Mouse (Mus musculus) common myeloid progenitor, adult 5-6 weeks (primary cell): ENCODE measurements around the gene Casp8. TPM values are rescaled to one million over a fixed set of nuclear protein-coding genes. Genes with fewer than 3 reads are reported as not detected.
"Not testable (repeated sequence)": the region's sequence is repeated elsewhere in the genome, so short reads cannot be mapped to it uniquely, and the experiment has no call there.

Experiments used
- ATAC-seq: replicated peaks from 2 replicates; pipeline ENCODE4 v1.8.0; 2016; ENCODE audit warnings: low read depth, mild to moderate bottlenecking, moderate TSS enrichment, inconsistent platforms; ENCODE audit not compliant: poor library complexity, severe bottlenecking
- total RNA-seq: library from RNA; stranded (forward); fragments of 200-1000, 187-1606 nt; gene quantifications from 2 replicates; pipeline ENCODE4 v1.2.3, GENCODE M21; 2017

Gene Casp8
- total RNA-seq, 1 experiment from 2014 or later, result 112 TPM

DNA sequence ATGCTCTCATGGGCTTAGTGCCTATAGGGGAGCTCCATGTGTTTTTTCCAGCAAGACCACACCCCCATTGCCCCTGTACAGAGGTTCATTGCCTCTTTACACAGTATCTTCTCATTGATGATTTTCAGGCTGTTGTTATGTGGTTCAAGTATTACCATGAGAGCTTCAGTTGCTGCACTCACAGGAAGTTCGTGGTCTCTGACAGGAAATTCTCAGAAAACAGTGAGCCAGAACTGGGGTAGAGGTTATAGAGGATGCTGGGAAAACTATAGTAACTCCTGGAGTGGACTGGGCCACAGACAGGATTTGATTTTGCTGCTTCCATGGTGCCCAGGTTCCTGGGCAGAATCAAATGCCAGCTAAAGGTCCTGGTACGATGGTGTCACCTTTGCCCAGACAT, 2.2 kb downstream of the Casp8 start:
- peak; percentile 62 for ATAC-seq

DNA sequence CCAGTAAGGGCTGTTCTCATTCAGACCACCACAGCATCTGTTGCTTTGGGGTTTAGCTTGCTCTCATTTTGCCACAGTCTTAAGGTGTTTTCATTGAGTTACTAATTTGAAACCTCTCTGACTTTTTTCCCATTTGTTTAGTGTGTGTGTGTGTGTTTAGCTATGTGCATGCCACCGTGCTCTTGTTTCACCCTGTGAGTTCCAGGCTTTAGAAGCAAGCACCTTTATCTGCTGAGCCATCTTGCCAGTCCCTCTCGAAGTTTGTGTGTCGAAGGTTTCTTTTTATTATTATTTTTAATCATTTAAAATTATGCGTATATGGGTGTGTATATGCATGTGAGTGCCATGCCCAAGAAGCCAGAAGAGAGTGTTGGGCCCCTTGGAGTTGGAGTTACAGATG, 3.7 kb downstream of the Casp8 start:
- no peak for ATAC-seq

DNA sequence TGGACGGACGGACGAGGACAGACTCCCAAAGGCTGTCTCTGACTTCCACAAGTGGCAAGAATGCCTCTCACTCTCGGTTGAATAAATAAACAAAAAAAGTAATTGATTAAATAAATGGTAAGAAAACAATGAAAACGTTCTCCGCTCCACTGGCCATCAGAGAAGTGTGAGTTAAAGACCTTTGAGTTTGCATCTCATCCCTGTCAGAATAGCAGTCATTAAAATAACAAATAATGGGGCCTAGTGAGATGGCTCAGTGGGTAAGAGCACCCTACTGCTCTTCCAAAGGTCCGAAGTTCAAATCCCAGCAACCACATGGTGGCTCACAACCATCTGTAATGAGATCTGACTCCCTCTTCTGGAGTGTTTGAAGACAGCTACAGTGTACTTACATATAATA, 5.5 kb downstream of the Casp8 start:
- not testable (repeated sequence) for ATAC-seq

DNA sequence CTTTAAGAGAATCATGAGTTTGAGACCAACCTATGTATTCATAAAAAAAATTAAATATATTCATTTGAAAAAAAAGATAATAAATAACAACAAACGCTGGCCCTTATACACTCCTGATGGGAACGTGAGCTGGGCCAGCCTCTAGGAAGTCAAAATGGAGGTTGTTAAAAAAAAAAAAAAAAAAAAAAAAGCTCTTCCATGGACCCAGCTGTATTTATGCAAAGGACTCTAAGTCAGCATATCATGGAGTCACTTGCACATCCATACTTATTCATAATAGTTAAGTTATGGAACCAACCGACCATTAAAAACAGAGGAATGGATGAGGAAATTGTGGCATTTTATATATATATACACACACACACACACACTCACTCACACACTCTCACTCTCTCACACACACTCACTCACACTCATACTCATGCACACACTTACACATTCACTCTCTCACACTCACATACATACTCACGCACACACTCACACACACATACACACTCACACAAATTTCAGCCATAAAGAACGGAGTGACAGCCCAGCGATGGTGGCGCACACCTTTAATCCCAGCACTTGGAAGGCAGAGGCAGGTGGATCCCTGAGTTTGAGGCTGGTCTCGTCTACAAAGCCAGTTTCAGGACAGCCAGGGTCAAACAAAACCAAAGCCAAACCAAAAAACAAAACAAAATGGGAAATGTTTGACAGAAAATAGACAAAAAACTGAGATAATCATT, 6.5 kb downstream of the Casp8 start:
- no peak for ATAC-seq

DNA sequence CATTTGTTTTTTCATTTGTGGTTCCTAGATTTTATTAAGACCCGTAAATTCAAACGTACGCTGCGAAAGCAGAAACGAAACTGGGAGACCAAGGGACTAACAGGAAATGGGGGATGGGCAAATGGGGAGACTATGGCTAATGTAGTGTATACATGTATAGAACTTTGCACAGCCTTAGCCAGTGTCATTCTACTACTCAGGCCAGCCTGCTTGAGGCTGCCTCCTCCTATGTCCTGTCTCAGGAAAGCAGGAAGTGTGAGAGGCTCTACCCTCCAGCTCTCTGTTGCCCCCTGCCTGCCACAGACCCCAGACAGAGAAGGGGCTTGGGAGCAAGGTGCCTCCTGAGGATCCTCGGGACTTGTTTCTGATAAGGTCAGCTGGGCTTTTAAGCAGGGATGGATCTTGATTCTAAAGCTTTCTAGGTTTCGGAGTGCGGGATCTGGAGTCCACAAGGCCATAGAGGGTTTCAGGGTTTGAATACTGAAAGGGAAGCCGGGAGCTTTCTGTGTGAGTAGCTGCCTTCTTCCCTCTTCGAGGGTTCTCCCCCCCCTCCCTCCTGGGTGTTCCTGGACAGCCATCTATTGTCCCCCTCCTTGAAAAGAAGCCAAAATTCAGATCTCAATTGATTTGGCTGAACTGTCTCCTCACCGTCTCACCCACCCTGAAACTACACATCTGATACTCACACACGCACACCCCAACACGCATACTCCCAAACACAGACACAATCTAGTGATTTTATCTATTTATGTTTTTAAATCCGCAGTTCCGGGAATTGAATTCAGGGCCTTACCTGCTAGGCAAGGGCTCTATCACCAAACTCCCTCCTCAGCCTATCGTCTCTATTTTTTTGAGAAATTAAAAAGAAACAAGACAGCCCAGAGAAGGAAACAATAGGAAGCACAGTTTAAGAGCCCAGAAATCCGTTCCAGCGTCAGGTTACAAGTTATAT, 7.4 kb downstream of the Casp8 start:
- ATAC-seq, result peak; percentile 95

DNA sequence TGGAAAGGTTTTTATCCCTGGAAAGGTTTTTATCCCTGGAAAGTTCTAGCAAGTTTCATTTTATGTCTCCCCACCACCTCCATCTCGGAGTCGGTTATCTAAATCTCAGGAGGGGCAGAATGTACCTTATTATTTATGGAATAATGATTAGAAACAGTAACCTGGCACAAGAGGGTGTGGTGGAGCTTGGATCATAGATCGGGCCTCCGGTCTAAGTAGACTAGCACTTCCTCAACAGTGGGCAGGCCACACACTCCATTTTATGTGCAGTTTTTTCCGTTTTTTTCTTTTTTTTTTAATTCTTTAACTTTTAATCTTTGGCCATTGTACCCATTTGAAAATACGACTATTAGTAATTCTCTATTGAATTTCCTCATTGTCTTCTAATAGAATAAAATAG, 8.4 kb downstream of the Casp8 start:
- 0 out of 2 replicates have a peak, but pooled peaks have one; percentile 15 for ATAC-seq

DNA sequence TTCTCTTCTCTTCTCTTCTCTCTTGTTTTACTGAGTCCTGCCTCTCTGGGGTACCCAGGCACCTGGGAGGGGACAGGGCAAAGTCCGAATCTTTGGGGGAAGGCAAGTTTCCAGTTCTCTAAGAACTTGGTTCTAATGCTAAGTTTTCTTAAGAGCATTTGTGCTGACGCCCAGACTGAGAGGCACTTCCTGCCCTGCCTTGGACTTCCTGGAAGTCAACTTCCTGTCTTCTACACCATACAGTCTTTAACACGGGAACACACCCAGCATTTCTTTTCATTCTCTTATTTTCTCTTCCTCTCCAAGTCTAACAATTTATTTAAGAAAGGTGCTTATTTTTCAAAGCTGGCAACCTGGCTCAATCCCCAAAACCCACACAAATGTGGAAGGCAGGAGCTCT, 11.5 kb downstream of the Casp8 start:
- no peak for ATAC-seq

DNA sequence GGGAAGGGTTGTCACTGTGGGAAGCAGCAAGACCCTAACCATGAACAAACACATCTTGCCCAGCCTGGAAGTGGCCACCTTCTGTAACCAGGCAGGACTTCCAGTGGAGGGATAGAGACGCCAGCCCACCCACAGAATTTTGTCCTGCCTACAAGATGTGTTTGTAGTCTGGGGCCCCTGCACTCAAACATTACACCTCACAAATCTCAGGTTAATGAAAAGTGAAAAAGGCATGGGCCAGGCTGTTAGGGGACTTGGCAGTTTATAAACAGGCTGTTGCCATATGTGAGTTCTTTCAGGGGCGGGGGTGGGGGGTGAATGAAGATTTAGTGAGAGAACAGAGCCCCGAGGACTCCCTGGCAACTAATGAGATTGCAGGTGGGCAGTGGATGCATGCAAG, 31.1 kb downstream of the Casp8 start:
- ATAC-seq, result no peak

DNA sequence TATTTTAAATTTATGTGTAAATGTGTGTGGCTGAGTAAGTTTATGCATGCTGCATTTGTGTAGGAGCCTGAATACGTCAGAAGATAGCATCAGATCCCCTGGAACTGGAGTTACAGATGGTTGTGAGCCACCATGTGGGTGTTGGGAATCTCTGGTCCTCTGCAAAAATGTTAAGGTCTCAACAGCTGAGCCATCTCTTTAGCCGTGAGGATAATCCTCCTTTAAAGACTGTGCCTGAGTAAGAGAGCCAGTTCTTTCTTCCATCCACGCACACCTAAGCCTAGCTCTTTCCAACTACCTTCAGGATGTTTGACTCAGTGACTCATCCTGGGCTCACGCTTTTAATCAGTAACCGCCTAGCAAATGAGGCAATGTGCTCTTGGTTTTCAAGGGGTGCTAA, 35.6 kb downstream of the Casp8 start:
- no peak for ATAC-seq

DNA sequence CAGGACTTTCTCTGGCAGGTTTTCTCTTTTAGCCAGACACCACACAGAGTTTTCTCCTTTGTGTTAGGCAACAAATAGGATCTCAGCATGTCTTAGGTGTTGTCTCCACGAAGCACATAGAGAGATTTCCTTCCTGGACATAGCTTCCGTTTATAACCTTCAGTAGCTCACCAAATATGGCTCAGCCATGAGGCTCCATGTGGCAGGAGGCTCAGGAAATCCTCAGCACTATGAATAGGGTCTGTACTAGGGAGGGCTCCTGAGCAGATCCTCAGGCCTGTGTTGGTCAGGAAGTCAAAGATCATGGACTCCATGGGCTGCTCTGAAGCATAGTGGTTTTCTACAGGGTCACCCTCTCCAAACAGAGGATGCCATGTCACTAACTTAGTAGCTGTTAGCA, 37.0 kb downstream of the Casp8 start:
- ATAC-seq, result no peak

DNA sequence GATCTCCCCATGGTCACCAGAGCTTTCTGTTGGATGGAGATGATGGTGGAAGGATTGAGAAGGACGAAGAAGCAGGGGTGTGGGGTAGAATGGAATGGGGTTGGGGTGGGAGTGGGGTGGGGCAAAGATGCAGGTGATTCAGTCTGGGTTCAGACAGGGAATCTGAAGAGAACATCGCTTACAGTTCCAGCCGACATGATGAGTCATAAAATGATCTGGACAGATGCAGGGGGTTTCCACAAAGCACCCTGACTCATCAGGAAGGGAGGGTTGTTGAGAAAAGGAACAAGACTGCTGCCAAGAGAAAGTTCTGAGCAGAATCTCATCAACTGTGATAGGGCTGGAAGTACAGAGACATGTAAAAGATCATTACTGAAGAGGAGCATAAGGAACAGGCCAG, 61.6 kb downstream of the Casp8 start:
- ATAC-seq, result not testable (repeated sequence)

DNA sequence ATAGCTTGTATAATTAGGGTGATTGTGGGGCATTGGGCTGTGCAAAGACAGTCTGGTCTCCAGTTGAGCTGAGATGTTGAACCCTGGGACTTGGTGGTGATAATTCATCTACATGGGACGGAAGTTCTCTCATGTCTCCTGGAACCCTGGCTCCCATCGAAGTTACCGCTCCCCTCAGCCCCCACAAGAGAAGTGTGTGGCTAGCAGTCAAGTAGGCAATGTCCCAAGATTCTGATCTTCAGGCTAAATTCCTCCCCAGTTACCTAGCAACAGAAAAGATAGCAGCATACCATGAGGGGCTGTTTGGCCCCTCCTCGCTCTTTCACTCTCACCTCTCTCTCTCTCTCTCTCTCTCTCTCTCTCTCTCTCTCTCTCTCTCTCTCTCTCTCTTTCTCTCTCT, 64.0 kb downstream of the Casp8 start:
- ATAC-seq, result not testable (repeated sequence)

DNA sequence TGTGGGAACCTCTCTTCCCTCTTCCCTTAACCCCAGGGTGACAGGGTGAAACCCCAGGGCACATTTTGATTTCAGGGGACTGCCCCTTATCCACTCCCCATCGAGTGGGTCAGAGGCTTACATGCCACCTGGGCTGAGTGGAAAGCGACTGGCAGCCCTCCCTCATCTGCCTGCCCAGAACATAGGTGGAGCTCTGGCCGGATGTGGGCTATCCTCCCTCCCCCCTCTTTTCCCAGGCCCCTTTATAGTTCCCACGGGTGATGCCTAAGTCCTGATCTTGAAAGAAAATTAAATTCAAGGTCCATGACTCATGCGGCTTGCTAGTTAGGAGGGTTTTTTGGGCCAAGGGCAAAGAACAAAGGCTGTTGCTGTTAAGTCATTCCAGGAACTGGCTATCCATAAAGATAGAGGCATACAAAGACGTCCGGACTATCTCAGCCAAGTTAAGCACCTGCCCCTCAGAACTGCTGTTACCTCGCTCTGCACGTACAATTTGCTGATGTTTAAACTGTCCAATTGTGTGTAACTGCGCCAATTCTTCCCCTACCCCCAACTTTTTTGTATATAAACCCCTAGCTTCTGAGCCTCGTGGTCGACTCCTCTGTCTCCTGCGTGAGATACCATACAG, 64.7 kb downstream of the Casp8 start:
- not testable (repeated sequence) for ATAC-seq

DNA sequence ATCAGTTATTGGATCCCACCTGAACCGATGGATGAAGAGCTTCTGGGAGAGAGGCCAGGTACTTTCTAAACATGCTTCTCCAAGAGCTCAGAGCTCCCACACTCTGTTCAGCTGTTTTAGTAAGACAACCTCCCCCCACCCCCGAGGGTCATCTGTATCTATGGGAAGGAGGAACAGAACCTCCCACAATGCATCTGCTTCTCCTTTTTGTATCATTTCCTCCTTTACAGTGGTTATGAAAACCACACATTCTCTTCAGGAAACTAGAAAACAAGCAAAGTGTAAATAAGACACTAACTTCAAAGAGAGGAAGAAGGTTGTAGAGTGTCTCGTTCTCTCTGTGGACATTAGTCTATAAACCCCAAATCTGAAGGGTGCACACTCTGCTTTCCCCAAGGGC, 65.4 kb downstream of the Casp8 start:
- peak; percentile 100 for ATAC-seq

DNA sequence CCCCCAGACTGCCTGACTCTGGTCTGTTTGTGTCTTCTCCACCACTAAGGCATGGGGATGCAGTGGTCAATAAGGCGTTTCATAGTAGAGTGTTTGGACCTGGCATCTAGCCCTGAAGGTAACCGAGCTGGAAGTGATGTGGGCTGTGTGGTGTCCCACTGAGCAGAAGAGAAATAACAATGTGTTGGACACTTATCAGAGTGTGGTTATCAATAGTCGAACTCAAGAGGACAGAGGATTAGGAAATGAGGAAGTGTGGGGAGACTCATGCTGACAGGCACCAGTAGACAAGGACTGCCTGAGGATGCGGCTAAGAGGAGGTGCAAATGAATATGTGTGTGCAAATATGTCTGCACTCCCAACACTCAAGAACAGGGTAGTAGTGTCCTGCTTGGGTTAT, 81.3 kb downstream of the Casp8 start:
- peak; percentile 78 for ATAC-seq

DNA sequence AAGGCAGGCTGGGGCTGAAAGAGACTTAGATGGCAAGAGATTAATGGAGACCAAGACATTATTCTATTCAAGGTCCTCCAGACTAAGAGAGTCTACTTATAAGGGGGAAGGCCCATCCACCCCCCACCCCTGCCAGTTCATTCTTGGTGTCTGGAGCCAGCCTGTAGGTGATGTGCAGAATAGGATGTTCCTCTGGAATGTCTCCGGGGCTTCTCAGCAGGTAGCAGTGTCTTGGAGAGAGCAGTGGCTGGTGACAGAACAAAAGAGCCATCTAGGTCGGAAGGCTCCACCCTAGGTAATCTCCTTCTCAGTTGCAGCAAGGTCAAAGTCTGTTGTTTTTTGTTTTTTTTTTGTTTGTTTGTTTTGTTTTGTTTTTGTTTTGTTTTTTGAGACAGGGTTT, 84.1 kb downstream of the Casp8 start:
- ATAC-seq, result not testable (repeated sequence)

DNA sequence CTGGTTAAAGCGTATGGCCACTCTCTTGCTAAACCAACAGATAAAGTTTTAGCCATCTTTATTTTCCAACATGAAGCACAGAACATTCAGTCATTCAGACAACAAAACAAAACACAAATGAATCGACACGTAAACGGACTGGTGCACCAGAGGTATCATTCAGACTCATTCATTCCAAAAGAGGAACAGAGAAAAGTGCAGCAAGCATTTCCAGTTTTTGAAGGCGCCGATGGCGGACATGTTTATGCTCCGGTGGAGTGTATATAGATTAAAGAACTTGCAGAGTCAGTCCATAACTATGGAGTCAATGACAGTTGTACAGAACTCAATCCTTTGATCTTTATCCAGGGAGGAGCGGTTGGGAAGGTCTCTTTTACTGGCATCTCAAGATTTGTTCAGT, 88.1 kb downstream of the Casp8 start:
- not testable (repeated sequence) for ATAC-seq

DNA sequence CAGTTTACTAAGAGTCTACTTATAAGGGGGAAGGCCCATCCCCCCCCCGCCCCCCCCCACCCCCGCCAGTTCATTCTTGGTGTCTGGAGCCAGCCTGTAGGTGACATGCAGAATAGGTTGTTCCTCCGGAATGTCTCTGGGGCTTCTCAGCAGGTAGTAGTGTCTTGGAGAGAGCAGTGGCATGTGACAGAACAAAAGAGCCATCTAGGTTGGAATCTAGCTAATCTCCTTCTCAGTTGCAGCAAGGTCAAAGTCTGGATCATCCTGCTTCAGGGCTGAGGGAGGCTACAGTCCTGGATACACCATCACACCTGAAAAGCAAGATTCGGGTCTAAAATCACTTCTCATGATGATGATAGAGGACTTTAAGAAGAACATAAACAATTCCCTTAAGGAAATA, 90.5 kb downstream of the Casp8 start:
- ATAC-seq, result no peak

DNA sequence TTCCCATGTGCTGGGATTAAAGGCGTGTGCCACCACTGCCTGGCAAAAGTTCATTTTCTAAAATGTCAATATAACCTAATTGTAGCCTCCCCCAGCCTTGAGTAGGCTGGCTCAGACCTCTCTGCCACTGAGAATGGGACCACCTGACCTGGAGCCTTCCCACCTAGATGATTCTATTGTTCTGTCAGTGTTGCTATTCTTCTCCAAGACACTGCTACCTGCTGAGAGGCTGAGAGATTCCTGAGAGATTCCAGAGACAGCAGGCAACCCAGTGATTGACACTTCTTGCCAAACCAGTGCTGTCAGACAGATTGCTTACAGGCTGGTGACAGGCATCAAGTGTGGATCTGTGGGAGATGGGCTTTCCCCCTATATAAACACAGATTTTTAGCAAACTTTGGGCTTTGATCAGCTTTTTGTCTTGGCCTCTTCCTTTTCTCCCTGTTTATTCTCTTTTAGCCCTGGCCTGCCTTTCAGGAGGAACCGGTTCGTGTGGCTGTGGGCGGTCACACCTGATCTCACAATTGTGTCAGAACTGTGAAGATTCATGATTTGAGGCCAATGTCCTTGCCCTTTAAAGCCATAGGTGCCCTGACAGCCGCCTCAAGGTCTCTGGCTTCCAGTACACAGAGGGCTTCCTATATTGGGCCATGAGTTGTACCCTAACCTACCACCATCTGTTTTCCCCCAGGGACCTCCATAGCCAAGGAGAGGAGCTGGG, 94.8 kb downstream of the Casp8 start:
- ATAC-seq, result no peak

DNA sequence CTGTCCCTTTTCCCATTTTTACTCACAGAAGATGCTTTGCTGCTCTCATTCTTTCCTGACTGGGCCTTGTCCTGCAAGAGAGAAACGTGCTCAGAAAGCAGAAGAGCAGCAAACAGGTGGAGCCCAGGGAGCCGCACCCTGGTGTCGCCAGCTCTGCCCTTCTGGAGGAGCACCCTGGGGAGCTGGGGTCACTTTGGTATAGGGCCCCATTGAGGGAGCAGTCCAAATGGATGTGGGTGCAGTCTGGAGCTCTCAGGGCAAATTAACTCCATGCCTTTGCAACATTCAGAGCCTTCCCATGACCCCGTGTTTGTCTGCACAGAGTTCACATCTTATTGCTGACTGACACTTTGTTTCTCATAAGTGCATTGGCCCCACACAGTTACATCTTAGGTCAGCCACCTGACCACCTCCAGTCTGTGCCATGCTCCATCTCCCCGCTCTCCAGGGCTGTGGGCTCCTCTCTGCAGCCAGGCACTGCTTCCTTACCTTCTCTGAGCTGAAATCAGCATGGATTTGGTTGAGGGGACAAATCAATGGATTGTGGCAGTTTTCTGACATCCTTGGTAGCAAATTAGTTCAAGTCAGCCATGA, 95.6 kb downstream of the Casp8 start:
- not testable (repeated sequence) for ATAC-seq
